Mouse (Mus musculus): ENCODE measurements at regions not wholly inside any gene's neighbourhood (a gene's known extent, or its start where the extent isn't known, plus 50 kb on each side); places are given as distances from the start of the nearest gene placed in this dataset.

- H3K4me2 ChIP-seq (replicated peaks; ENCODE audit: low read depth, low read length) = no peak overlapping the region
- H3K27me3 ChIP-seq (ENCODE audit: control insufficient read depth, insufficient read depth, low read length) = no peaks in the 10 kb centered on the region
- H3K36me3 ChIP-seq (ENCODE audit: control insufficient read depth, insufficient read depth, low read length) = no peaks in the 10 kb centered on the region
- no peak for ATAC-seq (ENCODE audit: low FRiP score)
- no peak overlapping the region for H3K27ac ChIP-seq (ENCODE audit: low read depth, low read length)
- H3K4me3 ChIP-seq (ENCODE audit: low read depth, low read length) = no peak overlapping the region
- no peak for DNase-seq (ENCODE audit: low spot score)
- no peaks in the 10 kb centered on the region for H3K4me1 ChIP-seq (replicated peaks; ENCODE audit: control insufficient read depth, insufficient read depth, low read length)
- H3K9ac ChIP-seq (ENCODE audit: low read depth, low read length) = no peak overlapping the region
- 84% methylated on average over 5 of the region's 5 CpGs for WGBS
- H3K9me3 ChIP-seq (ENCODE audit: control insufficient read depth, low read length) = no peaks in the 10 kb centered on the region
Observed at GRCm38 (mm10) chr4:55716161-55716651, 183.9 kb upstream of the Klf4 start.

- whole genome bisulfite sequencing = 48% methylated on average over 13 of the region's 13 CpGs
- Histone ChIP-seq H3K4me2 (replicated peaks; ENCODE audit: low read depth, low read length) (no peak overlapping the region), H3K36me3 (ENCODE audit: control insufficient read depth, insufficient read depth, low read length) (no peaks in the 10 kb centered on the region), H3K27me3 (ENCODE audit: control insufficient read depth, insufficient read depth, low read length) (no peaks in the 10 kb centered on the region), H3K9ac (ENCODE audit: low read depth, low read length) (no peak overlapping the region), H3K9me3 (ENCODE audit: control insufficient read depth, low read length) (no peaks in the 10 kb centered on the region), H3K4me1 (replicated peaks; ENCODE audit: control insufficient read depth, insufficient read depth, low read length) (no peaks in the 10 kb centered on the region), H3K27ac (ENCODE audit: low read depth, low read length) (no peak overlapping the region), H3K4me3 (ENCODE audit: low read depth, low read length) (no peak overlapping the region)
- ATAC-seq (ENCODE audit: low FRiP score) (peak; percentile 75), DNase-seq (ENCODE audit: low spot score) (peak; percentile 36)
Observed at GRCm38 (mm10) chr4:55711500-55712341, 179.5 kb upstream of the Klf4 start.

GRCm38 (mm10) chr4:55710476-55710875, 178.2 kb upstream of the Klf4 start:
- no peaks in the 10 kb centered on the region for H3K9me3 ChIP-seq (ENCODE audit: control insufficient read depth, low read length)
- ATAC-seq (ENCODE audit: low FRiP score) = no peak
- no peaks in the 10 kb centered on the region for H3K36me3 ChIP-seq (ENCODE audit: control insufficient read depth, insufficient read depth, low read length)
- 87% methylated on average over 5 of the region's 5 CpGs for WGBS
- H3K4me2 ChIP-seq (replicated peaks; ENCODE audit: low read depth, low read length) = no peak overlapping the region
- no peak overlapping the region for H3K9ac ChIP-seq (ENCODE audit: low read depth, low read length)
- H3K4me3 ChIP-seq (ENCODE audit: low read depth, low read length) = no peak overlapping the region
- no peaks in the 10 kb centered on the region for H3K4me1 ChIP-seq (replicated peaks; ENCODE audit: control insufficient read depth, insufficient read depth, low read length)
- H3K27me3 ChIP-seq (ENCODE audit: control insufficient read depth, insufficient read depth, low read length) = no peaks in the 10 kb centered on the region
- DNase-seq (ENCODE audit: low spot score) = no peak
- no peak overlapping the region for H3K27ac ChIP-seq (ENCODE audit: low read depth, low read length)

GRCm38 (mm10) chr4:55708808-55709207, 176.5 kb upstream of the Klf4 start:
- H3K36me3 ChIP-seq (ENCODE audit: control insufficient read depth, insufficient read depth, low read length) = no peaks in the 10 kb centered on the region
- WGBS = 72% methylated on average over 2 of the region's 2 CpGs
- H3K27ac ChIP-seq (ENCODE audit: low read depth, low read length) = no peak overlapping the region
- H3K9ac ChIP-seq (ENCODE audit: low read depth, low read length) = no peak overlapping the region
- no peak for ATAC-seq (ENCODE audit: low FRiP score)
- no peaks in the 10 kb centered on the region for H3K9me3 ChIP-seq (ENCODE audit: control insufficient read depth, low read length)
- no peak overlapping the region for H3K4me2 ChIP-seq (replicated peaks; ENCODE audit: low read depth, low read length)
- DNase-seq (ENCODE audit: low spot score) = no peak
- no peaks in the 10 kb centered on the region for H3K4me1 ChIP-seq (replicated peaks; ENCODE audit: control insufficient read depth, insufficient read depth, low read length)
- no peak overlapping the region for H3K4me3 ChIP-seq (ENCODE audit: low read depth, low read length)
- no peaks in the 10 kb centered on the region for H3K27me3 ChIP-seq (ENCODE audit: control insufficient read depth, insufficient read depth, low read length)

GRCm38 (mm10) chr4:55707916-55708315, 175.7 kb upstream of the Klf4 start:
- no peaks in the 10 kb centered on the region for H3K4me1 ChIP-seq (replicated peaks; ENCODE audit: control insufficient read depth, insufficient read depth, low read length)
- no peaks in the 10 kb centered on the region for H3K36me3 ChIP-seq (ENCODE audit: control insufficient read depth, insufficient read depth, low read length)
- no peak overlapping the region for H3K9ac ChIP-seq (ENCODE audit: low read depth, low read length)
- H3K27ac ChIP-seq (ENCODE audit: low read depth, low read length) = no peak overlapping the region
- no peaks in the 10 kb centered on the region for H3K9me3 ChIP-seq (ENCODE audit: control insufficient read depth, low read length)
- H3K4me2 ChIP-seq (replicated peaks; ENCODE audit: low read depth, low read length) = no peak overlapping the region
- no peaks in the 10 kb centered on the region for H3K27me3 ChIP-seq (ENCODE audit: control insufficient read depth, insufficient read depth, low read length)
- H3K4me3 ChIP-seq (ENCODE audit: low read depth, low read length) = no peak overlapping the region
- WGBS = 91% methylated on average over 10 of the region's 10 CpGs
- no peak for DNase-seq (ENCODE audit: low spot score)
- no peak for ATAC-seq (ENCODE audit: low FRiP score)

GRCm38 (mm10) chr4:55704921-55705320, 172.7 kb upstream of the Klf4 start:
- no peak overlapping the region for H3K27ac ChIP-seq (ENCODE audit: low read depth, low read length)
- no peak overlapping the region for H3K4me3 ChIP-seq (ENCODE audit: low read depth, low read length)
- ATAC-seq (ENCODE audit: low FRiP score) (no peak), DNase-seq (ENCODE audit: low spot score) (no peak)
- no peaks in the 10 kb centered on the region for H3K27me3 ChIP-seq (ENCODE audit: control insufficient read depth, insufficient read depth, low read length)
- 80% methylated on average over 4 of the region's 4 CpGs for WGBS
- H3K4me2 ChIP-seq (replicated peaks; ENCODE audit: low read depth, low read length) = no peak overlapping the region
- no peak overlapping the region for H3K9ac ChIP-seq (ENCODE audit: low read depth, low read length)
- H3K9me3 ChIP-seq (ENCODE audit: control insufficient read depth, low read length) = no peaks in the 10 kb centered on the region
- no peaks in the 10 kb centered on the region for H3K4me1 ChIP-seq (replicated peaks; ENCODE audit: control insufficient read depth, insufficient read depth, low read length)
- no peaks in the 10 kb centered on the region for H3K36me3 ChIP-seq (ENCODE audit: control insufficient read depth, insufficient read depth, low read length)

GRCm38 (mm10) chr4:55703346-55703916, 171.2 kb upstream of the Klf4 start:
- Histone ChIP-seq H3K4me1 (replicated peaks; ENCODE audit: control insufficient read depth, insufficient read depth, low read length) (no peaks in the 10 kb centered on the region), H3K9ac (ENCODE audit: low read depth, low read length) (no peak overlapping the region), H3K36me3 (ENCODE audit: control insufficient read depth, insufficient read depth, low read length) (no peaks in the 10 kb centered on the region), H3K9me3 (ENCODE audit: control insufficient read depth, low read length) (no peaks in the 10 kb centered on the region), H3K4me3 (ENCODE audit: low read depth, low read length) (no peak overlapping the region), H3K27me3 (ENCODE audit: control insufficient read depth, insufficient read depth, low read length) (no peaks in the 10 kb centered on the region), H3K27ac (ENCODE audit: low read depth, low read length) (no peak overlapping the region), H3K4me2 (replicated peaks; ENCODE audit: low read depth, low read length) (no peak overlapping the region)
- ATAC-seq (ENCODE audit: low FRiP score) = no peak
- DNase-seq (ENCODE audit: low spot score) = no peak
- WGBS = 85% methylated on average over 2 of the region's 2 CpGs

GRCm38 (mm10) chr4:55701334-55701733, 169.1 kb upstream of the Klf4 start:
- no peak overlapping the region for H3K27ac ChIP-seq (ENCODE audit: low read depth, low read length)
- WGBS = 82% methylated on average over 2 of the region's 2 CpGs
- no peaks in the 10 kb centered on the region for H3K9me3 ChIP-seq (ENCODE audit: control insufficient read depth, low read length)

GRCm38 (mm10) chr4:55699917-55700316, 167.7 kb upstream of the Klf4 start:
- Histone ChIP-seq H3K4me3 (ENCODE audit: low read depth, low read length) (no peak overlapping the region), H3K9ac (ENCODE audit: low read depth, low read length) (no peak overlapping the region), H3K27ac (ENCODE audit: low read depth, low read length) (no peak overlapping the region), H3K36me3 (ENCODE audit: control insufficient read depth, insufficient read depth, low read length) (no peaks in the 10 kb centered on the region), H3K9me3 (ENCODE audit: control insufficient read depth, low read length) (no peaks in the 10 kb centered on the region), H3K27me3 (ENCODE audit: control insufficient read depth, insufficient read depth, low read length) (no peaks in the 10 kb centered on the region), H3K4me1 (replicated peaks; ENCODE audit: control insufficient read depth, insufficient read depth, low read length) (no peaks in the 10 kb centered on the region), H3K4me2 (replicated peaks; ENCODE audit: low read depth, low read length) (no peak overlapping the region)
- DNase-seq (ENCODE audit: low spot score) (no peak), ATAC-seq (ENCODE audit: low FRiP score) (no peak)
- WGBS = 84% methylated on average over 8 of the region's 8 CpGs

More at GRCm38 (mm10) chr4:55701334-55701733, 169.1 kb upstream of the Klf4 start:
- H3K9ac ChIP-seq (ENCODE audit: low read depth, low read length) = no peak overlapping the region
- H3K4me2 ChIP-seq (replicated peaks; ENCODE audit: low read depth, low read length) = no peak overlapping the region
- no peaks in the 10 kb centered on the region for H3K4me1 ChIP-seq (replicated peaks; ENCODE audit: control insufficient read depth, insufficient read depth, low read length)
- no peak overlapping the region for H3K4me3 ChIP-seq (ENCODE audit: low read depth, low read length)
- no peaks in the 10 kb centered on the region for H3K27me3 ChIP-seq (ENCODE audit: control insufficient read depth, insufficient read depth, low read length)
- H3K36me3 ChIP-seq (ENCODE audit: control insufficient read depth, insufficient read depth, low read length) = no peaks in the 10 kb centered on the region
- no peak for DNase-seq (ENCODE audit: low spot score)
- no peak for ATAC-seq (ENCODE audit: low FRiP score)
